Mouse (Mus musculus): Measurements from ENCODE around the gene Zfp14. TPM values are rescaled to one million over a fixed set of nuclear protein-coding genes. Genes with fewer than 3 reads are reported as not detected.

Gene Zfp14
- polyA plus RNA-seq (2012; rRNA removed) (6.5 and 7.3 TPM in 2 replicates), polyA plus RNA-seq (2014; fragmentation: Nextera tagmentation; extraction: Ambion mirVana) (4.9 and 5.4 TPM in 2 replicates)

GRCm38 (mm10) chr7:30050882-30051548 lies at the start of gene Zfp14:
Gene Zfp14, minus strand, starts transcription at chr7:30051380.
- H3K4me3 ChIP-seq (replicated peaks; ENCODE audit: low read length): peak within 1 kb of the TSS; percentile 66
- peaks cover 13% of the 10 kb centered on the region for H3K4me1 ChIP-seq (ENCODE audit: control insufficient read depth, insufficient read depth, low read length)
- H3K4me2 ChIP-seq (replicated peaks; ENCODE audit: low read depth, low read length, severe bottlenecking): peak within 1 kb of the TSS; percentile 75
- H3K9me3 ChIP-seq (ENCODE audit: control insufficient read depth, low read length): no peaks in the 10 kb centered on the region
- no peaks in the 10 kb centered on the region for H3K27me3 ChIP-seq (ENCODE audit: control insufficient read depth, insufficient read depth, low read length)
- 0 out of 2 replicates have a peak, but pooled peaks cover 10% of the 10 kb centered on the region for H3K36me3 ChIP-seq (ENCODE audit: control insufficient read depth, insufficient read depth, low read length)
- peak; percentile 90 for DNase-seq (ENCODE audit: low spot score)
- ATAC-seq (ENCODE audit: low FRiP score, low read depth): peak; percentile 95
- H3K27ac ChIP-seq (replicated peaks; ENCODE audit: low read depth, low read length): peak within 1 kb of the TSS; percentile 71
- TF ChIP-seq POLR2A (IDR thresholded peaks at IDR 0.05; ENCODE audit: borderline replicate concordance, extremely low read depth, insufficient read depth, insufficient read length): peak; percentile 77; the same call in 1 of the 2 replicates
- H3K9ac ChIP-seq (ENCODE audit: low read depth, low read length, severe bottlenecking): peak within 1 kb of the TSS; percentile 78
- under 1% methylated on average over 32 of the region's 40 CpGs for WGBS

GRCm38 (mm10) chr7:30099297-30099696 lies 48.1 kb upstream of the Zfp14 start:
- DNase-seq (ENCODE audit: low spot score) (no peak), ATAC-seq (ENCODE audit: low FRiP score, low read depth) (no peak)
- no peak for TF ChIP-seq POLR2A (IDR thresholded peaks at IDR 0.05; ENCODE audit: borderline replicate concordance, extremely low read depth, insufficient read depth, insufficient read length)
- Histone ChIP-seq H3K4me1 (ENCODE audit: control insufficient read depth, insufficient read depth, low read length) (peaks cover under 1% of the 10 kb centered on the region; the same call in 1 of the 2 replicates), H3K4me3 (replicated peaks; ENCODE audit: low read length) (no peak overlapping the region), H3K9me3 (ENCODE audit: control insufficient read depth, low read length) (peaks cover 24% of the 10 kb centered on the region), H3K27ac (replicated peaks; ENCODE audit: low read depth, low read length) (no peak overlapping the region), H3K4me2 (replicated peaks; ENCODE audit: low read depth, low read length, severe bottlenecking) (no peak overlapping the region), H3K9ac (ENCODE audit: low read depth, low read length, severe bottlenecking) (no peak overlapping the region), H3K36me3 (ENCODE audit: control insufficient read depth, insufficient read depth, low read length) (peaks cover 67% of the 10 kb centered on the region), H3K27me3 (ENCODE audit: control insufficient read depth, insufficient read depth, low read length) (no peaks in the 10 kb centered on the region)
- 92% methylated on average over 13 of the region's 13 CpGs for WGBS

DNA sequence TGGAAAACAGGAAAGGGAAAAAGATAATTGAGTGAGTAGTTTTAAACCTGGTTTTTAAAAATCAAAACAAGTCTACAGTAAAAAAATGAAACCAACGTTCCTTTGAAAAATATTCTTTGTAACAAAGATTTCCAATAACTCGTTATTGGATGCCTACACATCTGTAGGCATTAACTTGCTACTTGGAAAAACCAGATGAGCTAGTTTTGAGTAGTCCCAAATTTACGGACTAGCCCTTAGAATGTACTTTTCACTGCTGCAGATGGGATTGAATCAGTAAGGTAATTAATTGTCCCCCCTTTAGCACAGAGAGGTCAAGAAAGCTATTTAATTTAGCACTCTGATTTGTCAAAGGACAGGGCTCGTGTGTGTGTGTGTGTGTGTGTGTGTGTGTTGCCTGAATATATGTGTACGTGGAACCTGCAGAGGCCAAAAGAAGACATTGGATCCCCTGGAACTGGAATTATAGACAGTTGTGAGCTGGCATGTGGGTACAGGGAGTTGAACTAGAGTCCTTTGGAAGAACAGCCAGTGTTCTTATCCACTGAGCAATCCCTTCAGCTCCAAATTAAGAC lies 44.5 kb upstream of the Zfp14 start:
- Histone ChIP-seq H3K36me3 (ENCODE audit: control insufficient read depth, insufficient read depth, low read length) (peaks cover 34% of the 10 kb centered on the region), H3K27me3 (ENCODE audit: control insufficient read depth, insufficient read depth, low read length) (no peaks in the 10 kb centered on the region), H3K4me3 (replicated peaks; ENCODE audit: low read length) (peak overlapping the region; percentile 65), H3K9me3 (ENCODE audit: control insufficient read depth, low read length) (no peaks in the 10 kb centered on the region), H3K4me1 (ENCODE audit: control insufficient read depth, insufficient read depth, low read length) (peaks cover 3% of the 10 kb centered on the region; the same call in 1 of the 2 replicates), H3K9ac (ENCODE audit: low read depth, low read length, severe bottlenecking) (peak overlapping the region; percentile 93), H3K27ac (replicated peaks; ENCODE audit: low read depth, low read length) (peak overlapping the region; percentile 99), H3K4me2 (replicated peaks; ENCODE audit: low read depth, low read length, severe bottlenecking) (peak overlapping the region; percentile 74)
- TF ChIP-seq POLR2A (IDR thresholded peaks at IDR 0.05; ENCODE audit: borderline replicate concordance, extremely low read depth, insufficient read depth, insufficient read length): no peak
- ATAC-seq (ENCODE audit: low FRiP score, low read depth) (no peak), DNase-seq (ENCODE audit: low spot score) (peak; percentile 16)
- WGBS: 5% methylated on average over 5 of the region's 5 CpGs

- peak within 1 kb of the TSS; percentile 99 for H3K27ac ChIP-seq (replicated peaks; ENCODE audit: low read depth, low read length)
- H3K4me2 ChIP-seq (replicated peaks; ENCODE audit: low read depth, low read length, severe bottlenecking): peak within 1 kb of the TSS; percentile 74
- peak; percentile 99 for DNase-seq (ENCODE audit: low spot score)
- H3K36me3 ChIP-seq (ENCODE audit: control insufficient read depth, insufficient read depth, low read length): peaks cover 26% of the 10 kb centered on the region
- H3K4me3 ChIP-seq (replicated peaks; ENCODE audit: low read length): peak within 1 kb of the TSS; percentile 65
- H3K9ac ChIP-seq (ENCODE audit: low read depth, low read length, severe bottlenecking): peak within 1 kb of the TSS; percentile 93
- TF ChIP-seq POLR2A (IDR thresholded peaks at IDR 0.05; ENCODE audit: borderline replicate concordance, extremely low read depth, insufficient read depth, insufficient read length): peak; percentile 97; the same call in 1 of the 2 replicates
- H3K9me3 ChIP-seq (ENCODE audit: control insufficient read depth, low read length): no peaks in the 10 kb centered on the region
- peaks cover 3% of the 10 kb centered on the region; the same call in 1 of the 2 replicates for H3K4me1 ChIP-seq (ENCODE audit: control insufficient read depth, insufficient read depth, low read length)
- WGBS: 0% methylated on average over 26 of the region's 26 CpGs
- peak; percentile 85 for ATAC-seq (ENCODE audit: low FRiP score, low read depth)
- no peaks in the 10 kb centered on the region for H3K27me3 ChIP-seq (ENCODE audit: control insufficient read depth, insufficient read depth, low read length)
Observed at GRCm38 (mm10) chr7:30094646-30095429, 43.7 kb upstream of the Zfp14 start, which contains the start of gene Zfp260. Gene Zfp260, plus strand, starts transcription at chr7:30094777.

Measured in limb, embryonic 14.5 days (tissue).